Mouse (Mus musculus) testis, adult 2 months (tissue): ENCODE results near the gene Ubr7.

ENCODE experiments used
- CTCF ChIP-seq: fragments of 200-500 bp; IDR thresholded peaks from 2 replicates; pipeline ENCODE4 v1.5.1; 2012; ENCODE audit warnings: low read depth, mild to moderate bottlenecking, inconsistent platforms, low read length, moderate library complexity; ENCODE audit not compliant: control insufficient read depth, insufficient read depth, insufficient replicate concordance
- POLR2A ChIP-seq: fragments of 200-500 bp; IDR thresholded peaks from 2 replicates; pipeline ENCODE4 v1.6.1; 2012; ENCODE audit warnings: low read depth, mild to moderate bottlenecking, inconsistent platforms, low read length, moderate library complexity; ENCODE audit not compliant: control insufficient read depth

GRCm38 (mm10) chr12:102723861-102724260, 33.9 kb upstream of the Ubr7 start:
- no peak for TF ChIP-seq CTCF
- no peak for TF ChIP-seq POLR2A
